Mouse (Mus musculus) myocyte (in vitro differentiated cells): Measurements from ENCODE around the gene Oit1.

Experiments used
- E2F4 ChIP-seq: IDR thresholded peaks from one replicate; pipeline ENCODE4 v1.6.1; 2011; ENCODE audit warnings: mild to moderate bottlenecking, control low read depth, moderate library complexity; ENCODE audit not compliant: insufficient read depth
- MAX ChIP-seq: IDR thresholded peaks from one replicate; pipeline ENCODE4 v1.6.1; 2011; ENCODE audit warnings: low read depth, mild to moderate bottlenecking, control low read depth
- MYOD1 ChIP-seq, 3 experiments: IDR thresholded peaks; one replicate each; pipeline ENCODE4 v1.6.1; 2011; ENCODE audit warnings: control low read depth in 2 of 3, low read depth in 2 of 3, mild to moderate bottlenecking in 2 of 3, moderate library complexity in 1 of 3; ENCODE audit not compliant: insufficient read length in 2 of 3, control insufficient read depth in 1 of 3
- MYOG ChIP-seq, 3 experiments: IDR thresholded peaks; one replicate each; pipeline ENCODE4 v1.6.1; 2011; ENCODE audit warnings: control low read depth in 2 of 3, low read depth in 2 of 3, mild to moderate bottlenecking in 2 of 3; ENCODE audit not compliant: insufficient read length in 2 of 3, control insufficient read depth in 1 of 3, insufficient read depth in 1 of 3
- POLR2A ChIP-seq: IDR thresholded peaks from one replicate; pipeline ENCODE4 v1.6.1; 2011; ENCODE audit warnings: low read depth, mild to moderate bottlenecking, control low read depth, moderate library complexity; ENCODE audit not compliant: insufficient read length
- SRF ChIP-seq: IDR thresholded peaks from one replicate; pipeline ENCODE4 v1.6.1; 2011; ENCODE audit warnings: low read depth; ENCODE audit not compliant: control insufficient read depth, insufficient read length
- USF1 ChIP-seq: IDR thresholded peaks from one replicate; pipeline ENCODE4 v1.6.1; 2011; ENCODE audit warnings: low read depth, mild to moderate bottlenecking, control low read depth, moderate library complexity

- TF ChIP-seq POLR2A (no peak), USF1 (no peak), MAX (no peak), MYOD1 (IDR thresholded peaks at IDR 0.05; ENCODE audit: control insufficient read depth in 1 of 3, insufficient read length in 2 of 3, low read depth in 2 of 3) (peak in 2 of 3 experiments; percentile 67 to 75), SRF (no peak), MYOG (IDR thresholded peaks at IDR 0.05; ENCODE audit: control insufficient read depth in 1 of 3, insufficient read depth in 1 of 3, insufficient read length in 2 of 3, low read depth in 2 of 3) (peak; percentile 9 to 88 (median 57)), E2F4 (no peak)
These were observed 73.5 kb downstream of the Oit1 start for GRCm38 (mm10) chr14:8305014-8305413.
